Mouse (Mus musculus): Measurements from ENCODE around the gene Cpeb2. TPM values are rescaled to one million over a fixed set of nuclear protein-coding genes. Genes with fewer than 3 reads are reported as not detected.

Cpeb2 gene
- total RNA-seq, 1 experiment from 2014 or later: 25.7 TPM

GRCm38 (mm10) chr5:43325561-43325960 lies 92.6 kb downstream of the Cpeb2 start:
- no peak for DNase-seq

GRCm38 (mm10) chr5:43328579-43328978 lies 95.6 kb downstream of the Cpeb2 start:
- DNase-seq: peak; percentile 10

- DNase-seq: no peak
These were observed 97.3 kb downstream of the Cpeb2 start for GRCm38 (mm10) chr5:43330260-43330659.

GRCm38 (mm10) chr5:43334469-43334868 lies 101.5 kb downstream of the Cpeb2 start:
- no peak for DNase-seq

- no peak for DNase-seq
These were observed 104.2 kb downstream of the Cpeb2 start for GRCm38 (mm10) chr5:43337212-43337611.

- no peak for DNase-seq
These were observed 106.0 kb downstream of the Cpeb2 start for GRCm38 (mm10) chr5:43338771-43339475.

All from adrenal gland, postnatal 25 days (tissue).